Mouse (Mus musculus) central nervous system, embryonic 18 days (tissue): ENCODE results near the gene Lrch1. TPM values are rescaled to one million over a fixed set of nuclear protein-coding genes. Genes with fewer than 3 reads are reported as not detected.

Experiments used
- polyA plus RNA-seq: library from polyadenylated mRNA; depleted of rRNA; stranded (reverse); fragments of >200 nt; gene quantifications from 2 replicates; pipeline ENCODE4 v1.2.3, GENCODE M21; 2012; rRNA removed

Gene Lrch1
- polyA plus RNA-seq = 15.7 and 16.5 TPM in 2 replicates

DNA sequence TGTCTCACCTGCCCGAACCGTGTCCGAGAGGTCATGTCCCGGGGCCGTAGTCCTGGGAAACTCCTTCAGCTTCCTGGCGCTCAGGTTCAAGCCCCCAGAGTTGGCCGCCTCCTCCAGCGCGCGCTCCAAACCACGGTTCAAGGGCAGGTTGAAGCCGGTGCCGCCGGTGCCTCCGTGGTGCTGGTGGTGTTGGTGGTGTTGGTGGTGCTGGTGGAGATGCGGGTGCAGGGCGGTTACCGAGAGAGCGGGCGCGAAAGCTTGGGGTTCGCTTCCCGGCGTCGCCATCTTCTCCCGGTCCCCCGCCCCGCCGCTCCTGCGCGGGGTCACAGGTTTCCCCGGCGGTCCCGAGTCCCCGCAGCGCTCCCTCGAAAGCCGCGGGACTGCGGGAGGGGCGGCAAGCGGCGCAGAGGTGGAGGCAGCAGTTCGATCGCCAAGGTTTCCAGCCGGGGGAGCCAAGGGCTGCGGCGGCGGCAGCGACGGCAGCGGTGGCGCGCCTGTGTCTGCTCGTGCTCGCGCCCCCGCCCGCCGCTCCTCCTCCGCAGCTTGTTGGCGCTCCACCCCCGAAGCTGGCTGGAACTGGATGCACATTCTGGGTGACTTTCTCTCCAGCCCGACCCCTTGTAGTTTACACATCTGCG is at the start of gene Lrch1:
TSS of gene Lrch1 (minus strand) at position 501 of the 638 bp plus-strand sequence.

DNA sequence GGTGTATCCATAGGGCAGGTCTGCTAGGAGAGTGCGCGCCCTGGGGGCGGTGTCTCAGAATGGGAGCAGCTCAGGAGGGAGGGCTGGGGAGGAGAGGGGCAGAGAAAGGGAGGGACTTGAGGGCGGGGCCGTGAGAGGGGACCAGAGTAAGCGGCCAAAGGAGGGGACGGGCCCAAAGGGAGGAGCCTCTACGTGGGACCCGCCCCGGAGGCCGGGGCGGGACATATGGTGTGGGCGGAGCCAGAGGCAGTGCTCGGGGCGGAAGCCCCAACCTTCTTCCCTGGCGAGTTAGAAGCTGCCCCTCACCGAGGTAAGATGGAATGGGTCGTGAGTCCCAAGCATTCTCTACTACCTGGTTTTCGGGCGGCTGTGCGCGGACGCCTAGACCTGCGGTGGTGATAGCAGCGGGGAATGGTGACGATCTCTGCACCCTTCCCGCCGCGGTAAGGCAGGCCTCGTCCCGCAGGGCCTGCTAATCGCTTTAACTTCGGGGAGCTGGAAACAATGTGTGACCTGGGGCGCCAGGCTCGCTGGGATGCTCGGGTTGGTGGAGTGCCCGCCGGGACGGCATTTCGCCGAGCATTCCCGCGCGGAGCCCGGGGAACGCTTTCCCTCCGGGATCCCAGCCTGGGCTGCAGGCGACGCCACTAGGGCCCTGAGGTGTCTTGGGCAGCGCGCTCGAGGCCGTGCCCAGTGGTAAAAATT is 215.4 kb downstream of the Lrch1 start, which contains the start of gene Esd:
TSS of gene Esd (plus strand) at position 219 of the 705 bp plus-strand sequence.

Other genes with a start within 250 kb of the Lrch1 start
- 121 and 125 TPM in 2 replicates for gene Esd, start 215.6 kb downstream of the Lrch1 start, polyA plus RNA-seq
- 0.16 and 0.22 TPM in 2 replicates for gene Rubcnl, start 68.2 kb upstream of the Lrch1 start, polyA plus RNA-seq
- gene Lrrc63, start 183.0 kb upstream of the Lrch1 start, polyA plus RNA-seq = 0.03 TPM in 1 of 2 replicates, not detected in the other
- gene Lcp1, start 183.2 kb upstream of the Lrch1 start, polyA plus RNA-seq = 3.7 and 5.3 TPM in 2 replicates